Mouse (Mus musculus) lung, postnatal 4 days (tissue): ENCODE data around the gene Gtpbp3.

ENCODE experiments used
- DNase-seq, 2 experiments: peaks; one replicate each; pipeline ENCODE4 v3.0.0; 2021

Gene Gtpbp3

DNA sequence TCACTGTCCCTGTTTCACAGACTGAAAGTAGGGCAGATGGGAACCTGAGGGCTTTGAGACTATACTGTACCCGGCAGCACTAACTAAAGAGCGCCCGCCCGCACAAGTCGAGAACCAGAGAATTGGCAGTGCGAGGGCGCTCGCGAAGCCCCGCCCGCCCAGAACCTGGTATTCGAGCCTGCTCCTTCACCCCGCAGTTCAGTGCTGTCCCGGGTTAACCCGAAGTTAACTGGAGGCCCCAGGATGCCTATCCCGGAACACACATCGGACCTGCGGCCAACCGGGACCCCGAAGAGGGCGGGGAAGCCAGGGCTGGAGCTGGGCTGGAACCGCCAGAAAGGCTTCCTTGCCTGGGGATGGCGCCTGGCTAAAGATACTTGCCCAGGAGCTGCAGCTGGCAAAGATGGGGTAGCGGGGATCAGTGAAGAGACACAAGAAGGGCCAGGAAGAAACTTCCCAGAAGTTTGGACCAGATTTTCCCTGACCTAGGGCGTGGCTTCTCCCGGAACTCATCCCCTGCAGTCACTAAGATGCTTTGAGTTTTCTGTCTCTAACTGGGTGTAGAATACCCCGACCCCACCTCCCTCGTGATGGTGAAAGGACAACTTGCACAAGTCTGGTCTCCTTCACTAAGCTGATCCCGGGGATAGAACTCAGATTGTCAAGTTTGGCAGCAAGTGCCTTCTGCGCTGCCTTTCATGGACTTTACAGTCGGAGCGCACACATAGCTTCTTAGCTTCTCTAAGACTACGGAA, at the start of gene Gtpbp3:
Gene Gtpbp3, plus strand, starts transcription at position 413 of the 755 bp plus-strand sequence.
- peak; percentile 86 to 89 for DNase-seq

DNA sequence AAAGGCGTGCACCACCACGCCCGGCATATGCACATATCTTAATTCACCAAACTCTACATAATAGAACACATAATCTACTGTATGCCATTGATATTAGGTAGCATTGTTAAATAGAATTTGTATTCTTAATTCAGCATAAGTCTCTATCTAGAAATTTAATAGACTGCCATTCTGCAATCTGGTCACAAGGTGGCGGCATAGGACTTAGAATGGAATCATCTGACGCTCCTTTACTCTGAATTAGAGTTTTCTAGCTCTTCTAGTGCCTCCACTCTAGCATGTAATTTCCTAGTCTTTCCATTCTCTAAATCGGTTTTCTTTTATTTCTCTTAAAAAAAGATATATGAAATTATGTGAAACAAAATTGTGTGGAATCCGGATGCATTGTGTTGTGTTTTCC, 46.5 kb upstream of the Gtpbp3 start:
- DNase-seq = peak in 1 of 2 experiments; percentile 65

GRCm38 (mm10) chr8:71445096-71445495, 42.8 kb upstream of the Gtpbp3 start:
- DNase-seq = no peak

- no peak for DNase-seq
Observed at GRCm38 (mm10) chr8:71451337-71451736, 36.6 kb upstream of the Gtpbp3 start.

GRCm38 (mm10) chr8:71451777-71452176, 36.1 kb upstream of the Gtpbp3 start:
- peak; percentile 3 to 15 for DNase-seq

- peak in 1 of 2 experiments; percentile 37 for DNase-seq
Observed at GRCm38 (mm10) chr8:71452669-71453068, 35.2 kb upstream of the Gtpbp3 start.

DNA sequence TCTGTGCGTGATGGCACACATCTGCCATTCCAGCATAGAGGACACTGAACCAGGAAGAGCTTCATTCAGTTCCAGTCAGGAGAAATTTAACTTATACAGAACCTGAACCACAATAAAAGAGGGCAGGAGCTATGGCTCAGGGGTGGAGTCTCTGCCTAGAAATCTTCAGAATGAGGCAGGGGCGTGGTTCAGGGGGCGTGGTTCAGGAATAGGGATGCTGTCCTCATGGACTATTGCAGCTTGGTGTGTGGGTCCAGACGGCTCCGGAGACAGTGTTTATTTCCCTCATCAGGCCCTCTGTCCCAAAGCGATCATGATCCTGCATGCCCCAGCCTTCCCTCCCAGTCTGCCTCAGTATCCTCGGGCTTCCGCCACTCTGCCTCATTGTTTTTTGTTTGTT, 33.2 kb upstream of the Gtpbp3 start:
- DNase-seq = peak in 1 of 2 experiments; percentile 10

DNA sequence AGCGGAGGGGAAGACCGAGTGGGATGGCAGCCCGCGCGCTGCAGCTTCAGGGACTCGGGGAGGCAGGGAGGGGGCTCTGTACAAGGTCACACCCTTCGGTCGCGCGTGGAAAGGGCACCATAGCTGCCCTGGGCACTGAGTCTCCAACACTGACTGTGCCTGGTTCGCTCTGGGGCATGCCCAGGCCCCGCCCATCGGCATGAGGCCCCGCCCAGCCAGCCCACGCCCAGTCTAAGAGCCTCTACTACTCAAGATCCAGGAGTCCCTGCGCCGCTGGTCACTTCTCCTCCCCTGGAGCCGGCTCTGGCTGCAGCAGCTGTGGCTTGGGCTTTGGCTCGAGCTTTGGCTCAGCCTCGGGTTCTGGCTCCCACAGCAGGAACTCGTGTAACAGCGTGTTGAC, 31.0 kb upstream of the Gtpbp3 start:
- peak in 1 of 2 experiments; percentile 33 for DNase-seq

GRCm38 (mm10) chr8:71457659-71458270, 30.1 kb upstream of the Gtpbp3 start:
- peak in 1 of 2 experiments; percentile 21 for DNase-seq

GRCm38 (mm10) chr8:71460716-71461115, 27.2 kb upstream of the Gtpbp3 start:
- peak in 1 of 2 experiments; percentile 11 for DNase-seq

DNA sequence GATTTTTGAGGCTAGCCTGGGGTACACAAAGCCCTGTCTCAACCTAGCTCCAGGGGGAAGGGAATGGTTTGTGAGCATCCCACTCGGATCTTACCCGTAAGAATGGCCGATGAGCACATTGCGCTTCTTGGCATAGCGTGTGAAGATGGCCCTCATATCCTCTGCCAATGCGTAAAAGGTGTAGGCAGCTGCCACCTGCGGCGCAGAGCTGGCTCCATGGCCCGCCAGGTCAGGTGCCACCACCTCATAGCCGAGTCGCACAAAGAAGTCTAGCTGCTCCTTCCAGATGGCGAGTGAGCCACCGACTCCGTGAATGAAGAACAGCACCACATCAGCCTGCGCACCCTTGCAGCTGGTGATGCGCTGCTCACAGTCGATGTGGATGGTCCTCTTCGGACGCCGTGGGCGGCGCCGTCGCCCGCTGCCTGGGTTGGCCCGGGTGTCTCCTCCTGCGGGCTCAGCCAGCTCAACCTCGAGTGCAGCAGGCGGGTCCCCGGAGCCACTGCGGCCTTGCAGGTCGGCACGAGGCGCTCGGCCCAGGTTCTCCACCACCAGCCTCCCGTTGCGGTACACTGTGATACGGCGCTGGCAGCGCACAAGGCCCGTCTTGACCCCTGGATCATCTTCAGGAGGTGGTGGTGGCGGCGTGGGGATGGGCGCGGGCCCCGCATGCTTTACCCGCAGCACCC, 26.6 kb upstream of the Gtpbp3 start:
- peak in 1 of 2 experiments; percentile 33 for DNase-seq

GRCm38 (mm10) chr8:71462191-71462590, 25.7 kb upstream of the Gtpbp3 start:
- DNase-seq = peak in 1 of 2 experiments; percentile 14

- peak; percentile 61 to 70 for DNase-seq
Observed at GRCm38 (mm10) chr8:71462786-71463185, 25.1 kb upstream of the Gtpbp3 start.

GRCm38 (mm10) chr8:71463188-71464033, 24.5 kb upstream of the Gtpbp3 start, which contains the start of gene Abhd8:
Abhd8 (minus strand) TSS chr8:71463655.
- peak; percentile 97 for DNase-seq

DNA sequence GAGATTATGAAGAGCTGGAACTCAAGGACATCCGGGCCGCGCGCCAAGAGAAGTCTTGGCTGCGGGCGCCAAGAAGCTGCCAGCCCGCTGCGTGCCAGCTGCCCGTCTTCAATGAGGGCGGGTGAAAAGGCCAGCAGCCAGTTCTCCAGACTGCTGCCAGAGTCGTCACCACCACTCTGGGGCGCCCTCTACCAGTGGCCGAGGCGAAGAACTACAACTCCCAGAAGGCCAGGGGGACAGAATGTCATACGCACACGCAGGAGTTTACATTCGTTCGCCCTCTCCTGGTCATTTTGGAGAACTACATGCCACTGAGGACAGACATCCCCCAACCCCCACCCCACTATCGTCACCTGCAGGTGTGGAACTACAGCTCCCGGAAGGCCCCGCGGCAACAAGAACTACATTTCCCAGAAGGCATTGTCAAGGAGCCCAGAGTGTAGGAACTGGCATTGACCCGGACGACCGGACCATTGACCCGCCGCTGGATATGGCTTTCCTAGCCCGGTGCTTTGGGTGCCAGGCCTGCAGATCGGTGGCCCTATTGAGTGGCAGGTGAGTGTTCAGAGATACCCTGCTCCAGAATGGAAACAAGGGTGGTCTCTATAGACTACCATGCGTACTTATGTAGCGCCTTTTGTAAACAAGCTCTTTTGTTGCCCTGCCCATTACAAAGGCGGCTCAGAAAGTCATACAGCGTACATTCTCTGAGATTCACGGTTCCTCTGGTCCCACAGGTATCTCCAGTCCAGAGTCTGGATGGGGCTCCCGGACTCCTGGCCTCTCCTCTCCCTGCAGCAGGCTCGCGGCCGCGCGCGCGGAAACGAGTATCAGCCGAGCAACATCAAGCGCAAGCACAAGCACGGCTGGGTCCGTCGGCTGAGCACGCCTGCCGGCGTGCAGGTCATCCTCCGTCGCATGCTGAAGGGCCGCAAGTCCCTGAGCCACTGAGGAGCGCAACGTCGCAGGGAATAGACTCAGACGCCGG, 23.1 kb upstream of the Gtpbp3 start, which contains the start of gene Mrpl34:
Gene Mrpl34, plus strand, starts transcription at position 447 of the 988 bp plus-strand sequence.
- DNase-seq = peak; percentile 99

DNA sequence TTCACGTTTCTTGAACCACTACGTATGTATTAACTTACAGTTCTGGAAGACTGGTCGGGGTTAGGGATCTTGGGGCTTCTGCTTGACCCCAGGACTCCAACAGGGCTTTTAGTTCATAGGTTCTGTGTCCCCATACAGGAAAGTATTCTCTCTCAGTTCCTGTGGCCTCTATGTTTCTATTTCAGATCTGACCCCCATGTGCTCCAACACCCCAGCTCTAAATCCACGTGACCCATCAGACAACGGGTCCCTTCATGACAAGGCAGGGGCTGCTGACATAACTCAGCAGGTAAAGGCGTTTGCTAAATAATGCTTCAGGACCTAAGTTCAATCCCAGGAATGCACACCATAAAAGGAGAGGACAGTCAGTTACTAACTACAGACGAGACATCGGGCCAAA, 22.2 kb upstream of the Gtpbp3 start:
- DNase-seq = no peak

DNA sequence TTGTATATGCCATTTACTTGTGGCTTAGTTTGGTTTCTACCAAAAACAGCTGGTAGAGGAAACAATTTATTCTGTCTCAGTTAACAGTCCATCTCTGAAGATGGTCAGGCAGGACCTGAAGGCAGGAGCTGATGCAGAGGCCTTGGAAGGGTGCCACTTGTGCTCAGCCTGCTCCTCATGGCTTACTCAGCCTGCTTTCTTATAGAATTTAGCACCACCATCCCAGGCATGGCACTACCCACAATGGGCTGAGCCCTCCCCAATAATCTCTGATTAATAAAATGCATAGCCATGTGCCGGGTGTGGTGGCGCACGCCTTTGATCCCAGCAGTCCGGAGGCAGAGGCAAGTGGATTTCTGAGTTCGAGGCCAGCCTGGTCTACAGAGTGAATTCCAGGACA, 21.7 kb upstream of the Gtpbp3 start:
- DNase-seq = no peak

DNA sequence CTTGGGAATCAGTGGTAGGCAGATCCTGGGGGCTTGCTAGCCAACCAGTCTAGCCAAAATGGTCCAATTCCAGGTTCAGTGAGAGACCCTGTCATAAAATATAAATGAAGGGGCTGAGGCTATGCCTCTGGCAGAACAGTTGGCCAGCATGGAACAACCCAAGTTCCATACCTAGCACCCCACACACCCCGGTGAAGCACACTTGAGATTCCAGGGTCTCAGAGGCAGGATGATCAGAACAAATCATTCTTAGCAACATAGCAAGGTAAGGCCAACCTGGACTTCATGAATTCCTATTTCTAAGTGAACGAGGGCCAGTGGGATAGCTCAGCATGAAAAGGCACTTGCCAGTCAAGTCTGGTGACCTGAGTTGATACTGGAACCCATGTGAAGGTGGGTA, 20.7 kb upstream of the Gtpbp3 start:
- DNase-seq = no peak

DNA sequence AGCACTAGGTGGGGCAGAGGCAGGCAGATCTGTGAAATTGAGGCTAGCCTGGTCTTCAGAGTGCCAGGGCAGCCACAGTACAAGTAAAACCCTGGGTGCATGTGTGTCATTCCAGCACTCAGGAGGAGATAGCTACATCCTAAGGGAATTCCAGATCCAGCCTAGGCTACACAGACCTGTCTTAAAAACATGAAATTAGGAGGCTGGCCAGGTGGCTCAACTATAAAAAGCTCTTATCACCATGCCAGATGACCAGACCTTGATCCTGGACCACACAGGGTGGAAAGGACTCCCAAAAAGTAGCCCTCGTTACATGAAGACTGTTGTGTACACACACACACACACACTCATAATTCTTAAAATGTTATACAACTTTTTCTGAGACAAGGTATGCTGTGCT, 19.9 kb upstream of the Gtpbp3 start:
- DNase-seq = no peak

- peak; percentile 97 to 99 for DNase-seq
Observed at GRCm38 (mm10) chr8:71468916-71469315, 19.0 kb upstream of the Gtpbp3 start, which contains the start of gene Dda1. Dda1 (plus strand) TSS chr8:71469199.

- DNase-seq = peak; percentile 60 to 66
Observed at GRCm38 (mm10) chr8:71469411-71469810, 18.5 kb upstream of the Gtpbp3 start.
